Mouse (Mus musculus) heart, postnatal 10 days (tissue): Measurements from ENCODE around the gene Plk5. TPM values are rescaled to one million over a fixed set of nuclear protein-coding genes. Genes with fewer than 3 reads are reported as not detected.
A peak's percentile ranks its signal among the peaks of the same experiment; 100 is the strongest.

Experiments
- DNase-seq, 2 experiments: peaks; one replicate each; pipeline ENCODE4 v3.0.0; 2021
- intact Hi-C: fragments of 180-260 bp; cut with DNase I; formaldehyde crosslinking; loops from one replicate; pipeline ENCODE4 v1.15.1; 2025
- microRNA-seq, 2 experiments: library from miRNA; unstranded; fragments of <30 nt; microRNA quantifications; one replicate each; pipeline ENCODE4 v1.2.0; 2022
- total RNA-seq, 2 experiments: library from RNA; stranded (reverse); gene quantifications; 2 replicates each; pipeline ENCODE4 v1.2.3; 2021

The Plk5 gene
- total RNA-seq, 2 experiments from 2014 or later: 0.25 TPM; not detected in 1

DNA sequence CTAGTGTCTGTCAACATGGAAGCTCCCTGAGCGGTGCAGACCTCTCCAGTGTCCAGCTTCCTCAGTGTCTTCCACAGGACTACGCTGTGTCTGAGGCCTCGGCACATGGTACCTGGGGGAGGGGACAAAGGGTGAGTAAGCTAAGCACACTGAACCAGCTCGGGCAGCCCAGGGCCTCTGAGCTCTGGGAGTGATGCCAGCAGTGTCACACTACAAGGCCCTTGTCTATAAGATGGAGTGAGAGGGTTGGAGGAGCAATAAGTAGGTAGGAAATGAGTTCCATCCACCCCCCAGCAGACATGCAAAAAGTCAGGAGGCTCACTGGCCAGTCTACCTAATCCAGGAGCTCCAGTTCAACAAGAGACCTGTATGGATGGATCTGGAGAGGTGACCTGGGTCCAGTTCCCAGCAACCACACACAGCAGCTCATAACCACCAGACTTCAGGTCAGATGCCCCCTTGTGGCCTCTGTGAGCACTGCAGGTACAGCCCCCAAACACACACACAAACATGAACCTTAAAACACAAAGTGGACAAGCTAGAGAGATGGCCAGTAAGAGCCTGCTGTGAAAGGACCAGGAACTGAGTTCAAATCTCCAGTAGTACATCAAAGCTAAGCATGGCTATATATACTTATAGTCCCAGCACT, 46.9 kb downstream of the Plk5 start:
- peak in 1 of 2 experiments; percentile 48 for DNase-seq
- intact Hi-C loops: no loop called here

- no peak for DNase-seq
- intact Hi-C loops: no loop called here
Observed at GRCm38 (mm10) chr10:80405481-80406173, 49.4 kb downstream of the Plk5 start.

DNA sequence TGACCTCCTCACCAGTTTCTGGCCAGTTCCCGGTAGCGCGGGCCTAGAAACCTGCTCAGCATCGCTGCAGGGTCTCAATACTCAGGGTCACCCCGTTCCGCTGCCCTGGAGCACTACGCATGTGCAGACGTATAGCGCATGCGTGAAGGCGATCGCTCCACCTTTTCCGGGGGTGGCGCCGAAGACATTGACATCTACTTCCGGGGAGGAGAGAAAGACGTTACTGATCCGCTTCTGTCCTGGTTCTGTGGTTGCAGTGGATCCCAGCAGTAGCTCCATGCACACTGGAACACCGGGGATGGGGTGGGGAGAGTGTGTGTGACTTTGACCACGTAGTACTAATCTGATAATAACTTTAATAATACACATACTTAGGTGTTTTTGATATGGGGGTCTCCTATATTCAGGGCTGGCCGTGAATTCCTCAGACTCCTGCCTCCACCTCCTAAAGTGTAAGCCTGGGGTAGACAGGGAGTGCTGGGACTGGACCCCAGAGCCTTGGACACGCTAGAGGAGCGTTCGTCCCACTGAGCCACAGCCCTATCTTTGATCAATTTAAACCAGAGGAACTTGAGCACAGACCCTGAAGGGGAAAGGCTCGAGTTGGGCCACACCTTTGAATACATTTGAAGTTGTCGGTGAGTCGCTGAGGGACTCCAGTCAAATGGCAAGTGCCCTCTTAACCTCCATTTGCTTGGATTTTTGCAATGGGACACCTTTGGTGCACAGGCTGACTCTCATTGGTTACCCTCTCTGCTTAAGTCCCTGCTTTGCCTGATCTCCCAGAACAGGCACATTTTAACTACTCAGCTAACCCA, 50.6 kb downstream of the Plk5 start, which contains the start of gene Uqcr11:
Uqcr11 (minus strand) TSS at position 147 of the 818 bp plus-strand sequence.
- intact Hi-C loops: no loop called here
- peak; percentile 94 to 96 for DNase-seq

GRCm38 (mm10) chr10:80407924-80408323, 51.7 kb downstream of the Plk5 start:
- intact Hi-C loops: no loop called here
- DNase-seq: no peak

DNA sequence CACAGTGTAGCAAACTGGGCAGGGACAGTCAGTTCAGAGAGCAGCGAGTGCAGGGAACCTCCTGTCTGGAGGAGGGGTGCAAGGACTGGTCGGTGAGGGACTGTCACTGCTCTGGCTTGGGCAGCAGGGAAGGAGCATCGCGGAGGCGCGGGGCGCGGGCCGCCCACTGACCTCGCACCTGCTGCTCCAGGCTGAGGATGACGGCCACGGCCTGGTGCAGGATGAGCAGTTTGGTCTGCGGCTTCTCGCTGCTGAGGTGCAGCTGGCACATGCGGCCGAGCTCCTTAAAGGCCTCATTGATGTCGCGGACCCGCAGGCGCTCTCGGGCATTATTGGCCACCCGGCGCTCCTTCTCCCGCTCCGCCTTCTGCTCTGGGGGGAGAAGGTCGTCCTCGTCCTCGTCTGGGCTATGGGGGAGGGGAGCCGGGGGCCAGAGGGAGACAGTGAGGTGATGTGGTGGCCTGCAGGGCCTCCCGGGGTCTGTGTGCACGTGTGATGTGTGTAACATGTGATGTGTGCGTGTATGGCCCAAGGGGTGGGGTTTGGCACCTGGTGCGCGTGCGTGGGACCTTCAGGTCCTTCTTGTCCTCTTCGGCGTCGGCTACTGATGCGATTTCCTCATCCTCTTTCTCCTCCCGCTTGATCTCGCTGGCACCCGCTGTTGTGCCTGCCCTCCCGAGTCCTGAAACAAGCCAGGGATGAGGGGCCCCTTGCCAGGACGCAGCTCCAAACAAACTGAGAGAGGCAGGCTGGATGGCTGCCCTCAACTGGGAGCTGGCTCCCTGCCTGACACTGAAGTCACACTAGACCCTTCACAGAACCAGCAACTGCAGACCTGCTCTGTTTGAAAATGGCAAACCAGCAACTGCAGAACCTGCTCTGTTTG, 56.6 kb downstream of the Plk5 start:
- DNase-seq: peak; percentile 87 to 91
- intact Hi-C loops: no loop called here

Small RNA genes within 50 kb of the gene (microRNA-seq; reads per million reads assigned to microRNA genes)
- 0 reads per million in 2 experiments for gene Gm22721

Other genes starting within 250 kb of the Plk5 start
- gene Stk11, start 240.7 kb upstream of the Plk5 start, total RNA-seq: 100 to 1,000 TPM; 110 to 112 TPM
- 1,000 to 10,000 TPM; 1,058 to 1,125 TPM for gene Atp5d, start 217.8 kb upstream of the Plk5 start, total RNA-seq
- gene Cbarp, start 215.6 kb upstream of the Plk5 start, total RNA-seq: 1 to 10 TPM; 3.2 to 4.1 TPM
- 100 to 1,000 TPM; 132 to 190 TPM for gene Midn, start 208.2 kb upstream of the Plk5 start, total RNA-seq
- gene Cirbp, start 190.5 kb upstream of the Plk5 start, total RNA-seq: 100 to 1,000 TPM; 113 to 134 TPM
- 1 to 10 TPM; 3.1 to 3.4 TPM for gene 1600002K03Rik, start 183.5 kb upstream of the Plk5 start, total RNA-seq
- 1 to 10 TPM; 1.4 to 1.7 TPM for gene Efna2, start 177.0 kb upstream of the Plk5 start, total RNA-seq
- 10 to 100 TPM; 20.3 to 23.1 TPM for gene Mum1, start 130.0 kb upstream of the Plk5 start, total RNA-seq
- 100 to 1,000 TPM; 609 to 639 TPM for gene Ndufs7, start 107.3 kb upstream of the Plk5 start, total RNA-seq
- gene Gamt, start 95.4 kb upstream of the Plk5 start, total RNA-seq: 10 to 100 TPM; 19.3 to 21.3 TPM
- 10 to 100 TPM; 86.4 to 95.4 TPM for gene Dazap1, start 95.0 kb upstream of the Plk5 start, total RNA-seq
- gene Rps15, start 64.0 kb upstream of the Plk5 start, total RNA-seq: 100 to 1,000 TPM; 859 to 871 TPM
- gene Apc2, start 60.5 kb upstream of the Plk5 start, total RNA-seq: 1 to 10 TPM; 4.7 to 5.0 TPM
- 10 to 100 TPM; 15.3 to 17.9 TPM for gene 2310011J03Rik, start 35.9 kb upstream of the Plk5 start, total RNA-seq
- 1 to 10 TPM; 1.7 to 1.8 TPM for gene Pcsk4, start 27.0 kb upstream of the Plk5 start, total RNA-seq
- 1 to 10 TPM; 2.2 to 2.4 TPM for gene Reep6, start 26.5 kb upstream of the Plk5 start, total RNA-seq
- gene Adamtsl5, start 8.0 kb upstream of the Plk5 start, total RNA-seq: 10 to 100 TPM; 36.9 to 42.9 TPM
- gene Mex3d, start 31.2 kb downstream of the Plk5 start, total RNA-seq: 10 to 100 TPM; 12.7 to 16.1 TPM
- 100 to 1,000 TPM; 102 to 105 TPM for gene Mbd3, start 43.1 kb downstream of the Plk5 start, total RNA-seq
- gene Uqcr11, start 50.4 kb downstream of the Plk5 start, total RNA-seq: 1,000 to 10,000 TPM; 1,658 to 1,691 TPM
- 10 to 100 TPM; 40.3 to 51.8 TPM for gene Tcf3, start 77.2 kb downstream of the Plk5 start, total RNA-seq
- not detected for gene Onecut3, start 138.4 kb downstream of the Plk5 start, total RNA-seq
- not detected for gene Atp8b3, start 182.7 kb downstream of the Plk5 start, total RNA-seq
- 10 to 100 TPM; 20.3 to 21.5 TPM for gene Rexo1, start 205.1 kb downstream of the Plk5 start, total RNA-seq
- 1 to 10 TPM; 5.9 to 6.9 TPM for gene Klf16, start 220.9 kb downstream of the Plk5 start, total RNA-seq
- gene Abhd17a, start 233.9 kb downstream of the Plk5 start, total RNA-seq: 100 to 1,000 TPM in 1 of 2 experiments, 10 to 100 TPM in 1; 92.2 to 102 TPM
- 10 to 100 TPM; 25.9 to 27.8 TPM for gene Scamp4, start 246.4 kb downstream of the Plk5 start, total RNA-seq
- gene Adat3, start 246.4 kb downstream of the Plk5 start, total RNA-seq: 1 to 10 TPM; 1.2 to 1.8 TPM
- gene Gm49322, start 249.6 kb downstream of the Plk5 start, total RNA-seq: 1 to 10 TPM in 1 of 2 experiments, under 1 TPM in 1; 0.98 to 1.2 TPM